Mouse (Mus musculus): ENCODE data around the gene Olfr776.
"Not testable (repeated sequence)": the region's sequence is repeated elsewhere in the genome, so short reads cannot be mapped to it uniquely, and the experiment has no call there.

The Olfr776 gene

DNA sequence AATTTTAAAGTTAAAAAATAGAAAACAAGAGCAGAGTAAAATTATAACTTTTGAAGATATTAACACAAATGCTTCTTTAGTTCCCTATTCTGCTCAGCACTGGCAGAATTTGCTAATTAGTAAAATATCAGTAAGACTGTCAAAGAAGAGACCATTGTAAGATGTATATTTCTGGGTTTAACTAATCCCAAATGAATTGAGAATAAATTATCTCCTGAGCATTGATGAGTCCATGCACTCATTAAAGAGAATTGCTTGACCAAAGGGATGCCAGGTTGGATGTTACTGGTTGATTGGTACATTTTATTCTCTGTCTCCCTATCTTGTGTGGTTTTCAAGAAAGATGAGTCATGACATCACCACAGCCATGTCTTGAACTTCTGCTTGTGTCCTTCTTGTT, at the start of gene Olfr776:
Gene Olfr776, plus strand, starts transcription at position 301 of the 400 bp plus-strand sequence.
- DNase-seq (ENCODE audit: low spot score), result no peak

DNA sequence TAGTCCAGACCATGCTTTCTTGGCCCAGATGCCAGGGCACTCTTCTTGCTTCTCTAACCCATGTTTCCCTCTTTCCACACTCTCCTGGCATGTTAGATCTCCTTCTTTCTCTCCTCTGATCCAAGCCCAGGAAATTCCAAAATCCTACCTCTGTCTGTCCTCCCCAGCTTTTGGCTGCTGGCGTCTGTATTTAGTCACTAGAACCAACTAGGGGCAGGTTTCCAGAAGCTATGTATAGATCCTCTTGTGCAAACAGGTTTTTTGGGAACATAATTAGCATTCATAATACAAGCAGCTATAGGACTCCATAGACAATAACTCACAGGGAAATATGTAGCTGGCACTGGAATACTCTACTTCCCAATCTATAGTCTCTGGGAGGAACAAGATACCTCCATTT, 28.2 kb upstream of the Olfr776 start:
- no peak for DNase-seq (ENCODE audit: low spot score)

DNA sequence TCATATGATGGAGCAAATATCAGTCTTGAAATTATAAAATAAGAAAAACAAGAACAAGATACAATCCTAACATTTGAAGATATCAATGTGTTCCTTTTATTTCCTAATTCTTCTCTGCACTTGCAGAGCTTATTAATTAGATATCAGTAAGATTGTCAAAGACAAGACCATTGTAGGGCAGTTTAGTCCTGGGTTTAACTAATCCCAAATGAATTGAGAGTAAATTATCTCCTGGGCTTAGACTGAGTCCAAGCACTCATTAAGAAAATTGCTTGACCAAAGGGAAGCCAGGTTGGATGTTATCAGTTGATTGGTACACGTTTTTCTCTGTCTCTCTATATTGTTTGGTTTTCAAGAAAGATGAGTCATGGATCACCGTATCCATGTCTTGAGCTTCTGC, 23.0 kb upstream of the Olfr776 start, which contains the start of gene Olfr774:
Gene Olfr774, plus strand, starts transcription at position 301 of the 400 bp plus-strand sequence.
- DNase-seq (ENCODE audit: low spot score), result no peak

DNA sequence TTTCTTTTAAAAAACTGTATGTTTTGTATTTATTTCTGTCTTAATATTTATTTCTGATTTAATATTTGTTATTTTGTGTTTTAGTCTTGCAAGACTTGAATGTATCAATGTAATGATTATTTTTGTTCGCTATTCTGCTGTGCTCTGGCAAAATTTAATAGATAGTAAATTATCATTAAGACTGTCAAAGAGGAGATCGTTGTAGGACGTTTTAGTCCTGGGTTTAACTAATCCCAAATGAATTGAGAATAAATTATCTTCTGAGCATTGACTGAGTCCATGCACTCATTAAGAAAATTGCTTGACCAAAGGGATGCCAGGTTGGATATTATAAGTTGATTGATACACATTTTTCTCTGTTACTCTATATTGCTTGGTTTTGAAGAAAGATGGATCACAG, 10.8 kb upstream of the Olfr776 start, which contains the start of gene Olfr775:
Gene Olfr775, plus strand, starts transcription at position 301 of the 400 bp plus-strand sequence.
- DNase-seq (ENCODE audit: low spot score), result no peak

DNA sequence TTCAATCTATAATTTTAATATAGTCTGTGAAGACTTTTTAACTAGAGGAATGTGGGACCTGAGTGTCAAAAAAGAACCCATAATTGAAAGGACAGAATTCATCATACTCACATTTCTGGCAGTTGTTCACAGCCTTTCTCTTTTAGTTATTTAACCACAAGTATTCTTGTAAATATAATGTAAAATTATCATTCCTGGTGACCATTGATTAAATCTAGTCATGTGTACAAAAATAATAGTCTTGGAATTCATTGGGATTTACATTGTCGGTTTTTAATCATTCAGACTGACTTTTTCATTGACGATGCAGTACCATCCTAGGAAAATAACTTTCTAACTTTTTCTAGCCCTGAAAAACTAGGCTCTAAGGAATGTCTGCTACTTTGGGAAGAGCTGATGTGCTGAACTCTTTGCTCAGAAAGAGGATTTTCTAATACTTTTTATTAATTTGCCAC, 12.2 kb downstream of the Olfr776 start, which contains the start of gene Olfr777:
Gene Olfr777, minus strand, starts transcription at position 405 of the 455 bp plus-strand sequence.
- DNase-seq (ENCODE audit: low spot score), result no peak

DNA sequence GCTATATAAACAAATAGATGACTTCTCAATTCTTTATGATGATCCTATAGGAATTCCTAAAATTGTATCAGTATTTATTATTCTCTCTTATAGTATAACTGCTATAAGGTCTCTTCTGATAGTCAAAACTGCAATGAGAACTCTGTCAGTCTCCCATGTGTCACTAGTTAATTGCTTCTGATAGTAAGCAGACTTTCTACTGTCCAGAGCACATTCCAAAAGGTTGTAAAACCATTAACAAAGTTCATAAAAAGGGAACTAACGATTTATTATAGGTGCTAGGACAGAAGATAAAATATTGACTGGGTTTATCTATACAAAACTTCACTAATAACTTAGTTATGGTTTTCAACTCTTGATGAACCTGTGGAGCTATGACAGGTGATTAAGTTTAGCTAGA, 54.0 kb downstream of the Olfr776 start:
- DNase-seq (ENCODE audit: low spot score), result not testable (repeated sequence)

DNA sequence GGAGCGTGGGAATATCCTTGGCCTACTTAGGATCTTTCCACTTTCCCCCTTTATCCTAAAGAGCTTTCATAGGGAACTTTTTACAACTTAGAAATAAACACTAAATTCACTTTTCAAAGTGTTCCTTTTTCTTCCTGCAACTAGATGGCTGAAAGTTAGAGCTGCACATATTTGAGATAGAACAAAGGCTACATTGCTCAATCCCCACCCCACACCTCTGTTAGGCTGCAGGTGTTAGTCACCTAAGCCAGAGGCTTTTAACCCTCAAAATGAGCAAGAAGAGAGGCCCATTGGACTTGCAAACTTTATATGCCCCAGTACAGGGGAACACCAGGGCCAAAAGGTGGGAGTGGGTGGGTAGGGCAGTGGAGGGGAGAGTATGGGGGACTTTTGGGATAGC, 54.6 kb downstream of the Olfr776 start:
- DNase-seq (ENCODE audit: low spot score), result not testable (repeated sequence)

All from urinary bladder, postnatal 14 days (tissue).